In genomic region chr5:98368822-98369221, GRCm38 (mm10) we compare ENCODE assay signal across 16 mouse cellular contexts. TPM values are rescaled to one million over a fixed set of nuclear protein-coding genes. Genes with fewer than 3 reads are reported as not detected.
A peak's percentile ranks its signal among the peaks of the same experiment; 100 is the strongest.
DNase-seq lines count a peak whose midpoint lies in the region; ATAC-seq and TF ChIP-seq lines count a peak whose summit lies in the region.
"Had no signal": no experiment of that assay in that cellular context is flagged by ENCODE, and none has a peak within 500 bp of the region (broad histone marks: within the 10 kb centered on the region; RNA-seq: fewer than 3 reads in every experiment).

No protein-coding gene starts in this region.

- H3K9ac ChIP-seq in hindbrain, postnatal 0 days (replicated peaks; ENCODE audit: low read length) = no peak overlapping the region
- no peak overlapping the region for H3K9ac ChIP-seq in hindbrain, embryonic 14.5 days
- no peak overlapping the region for H3K9ac ChIP-seq in lung, embryonic 16.5 days (ENCODE audit: low read length)
- H3K9ac ChIP-seq: liver, embryonic 15.5 days; stomach, embryonic 15.5 days had no signal

- H3K4me2 ChIP-seq in hindbrain, postnatal 0 days (ENCODE audit: low read depth, low read length) = no peak overlapping the region
- no peak overlapping the region for H3K4me2 ChIP-seq in hindbrain, embryonic 14.5 days (replicated peaks)
- H3K4me2 ChIP-seq in lung, embryonic 16.5 days (ENCODE audit: low read depth, low read length) = no peak overlapping the region
- H3K4me2 ChIP-seq: liver, embryonic 15.5 days; stomach, embryonic 15.5 days had no signal

- no peaks in the 10 kb centered on the region for H3K36me3 ChIP-seq in hindbrain, postnatal 0 days (ENCODE audit: insufficient read depth, low read length)
- H3K36me3 ChIP-seq in hindbrain, embryonic 14.5 days (replicated peaks; ENCODE audit: control insufficient read depth, insufficient read depth) = no peaks in the 10 kb centered on the region
- H3K36me3 ChIP-seq in lung, embryonic 16.5 days (ENCODE audit: control insufficient read depth, insufficient read depth, low read length) = no peaks in the 10 kb centered on the region
- H3K36me3 ChIP-seq: limb, embryonic 10.5 days; liver, embryonic 15.5 days; stomach, embryonic 15.5 days had no signal

- peak; percentile 14 to 19 for DNase-seq in cerebellum, postnatal 10 days
- no peak for DNase-seq in cerebellum, adult 8-10 months
- DNase-seq in hindbrain, postnatal 0 days (ENCODE audit: low spot score) = peak; percentile 12
- no peak for DNase-seq in hindbrain, embryonic 14.5 days (ENCODE audit: low spot score)
- no peak for DNase-seq in lung, postnatal 4 days
- DNase-seq in urinary bladder, adult 2 months (ENCODE audit: low spot score) = no peak
- no peak for DNase-seq in layer of hippocampus, adult 11-12 months (ENCODE audit: low spot score)
- DNase-seq: cerebellum, adult 18-20 months; layer of hippocampus, adult 9-11 months had no signal

- peak; percentile 51 for TF ChIP-seq CTCF in hindbrain, postnatal 0 days (IDR thresholded peaks at IDR 0.05; ENCODE audit: low read depth)

- WGBS in hindbrain, postnatal 0 days = 55% methylated on average over 4 of the region's 4 CpGs
- WGBS in hindbrain, embryonic 14.5 days = 75% methylated on average over 4 of the region's 4 CpGs
- 52% methylated on average over 4 of the region's 4 CpGs for WGBS in lung, embryonic 16.5 days

- H3K4me1 ChIP-seq in hindbrain, postnatal 0 days (ENCODE audit: insufficient read depth, low read length) = no peaks in the 10 kb centered on the region
- H3K4me1 ChIP-seq in hindbrain, embryonic 14.5 days (replicated peaks; ENCODE audit: control insufficient read depth, insufficient read depth, low read length) = no peaks in the 10 kb centered on the region
- 0 out of 2 replicates have a peak, but pooled peaks cover 2% of the 10 kb centered on the region for H3K4me1 ChIP-seq in lung, embryonic 16.5 days (replicated peaks; ENCODE audit: control insufficient read depth, insufficient read depth, low read length)
- H3K4me1 ChIP-seq: limb, embryonic 10.5 days; liver, embryonic 15.5 days; stomach, embryonic 15.5 days had no signal

- no peak overlapping the region for H3K27ac ChIP-seq in hindbrain, postnatal 0 days
- no peak overlapping the region for H3K27ac ChIP-seq in hindbrain, embryonic 14.5 days
- H3K27ac ChIP-seq in lung, embryonic 16.5 days (ENCODE audit: low read length) = no peak overlapping the region
- H3K27ac ChIP-seq: limb, embryonic 10.5 days; liver, embryonic 15.5 days; stomach, embryonic 15.5 days had no signal

- H3K9me3 ChIP-seq in hindbrain, postnatal 0 days (ENCODE audit: low read length) = no peaks in the 10 kb centered on the region
- H3K9me3 ChIP-seq in hindbrain, embryonic 14.5 days (ENCODE audit: control insufficient read depth, low read length) = no peaks in the 10 kb centered on the region
- no peaks in the 10 kb centered on the region for H3K9me3 ChIP-seq in lung, embryonic 16.5 days (ENCODE audit: control insufficient read depth, low read length)
- H3K9me3 ChIP-seq: limb, embryonic 10.5 days; liver, embryonic 15.5 days; stomach, embryonic 15.5 days had no signal

- no peak overlapping the region for H3K4me3 ChIP-seq in hindbrain, postnatal 0 days (ENCODE audit: low read length)
- no peak overlapping the region for H3K4me3 ChIP-seq in hindbrain, embryonic 14.5 days (replicated peaks; ENCODE audit: low read length)
- H3K4me3 ChIP-seq in lung, embryonic 16.5 days (ENCODE audit: low read length) = no peak overlapping the region
- H3K4me3 ChIP-seq: limb, embryonic 10.5 days; liver, embryonic 15.5 days; stomach, embryonic 15.5 days had no signal

- H3K27me3 ChIP-seq in hindbrain, postnatal 0 days (ENCODE audit: insufficient read depth, low read length) = no peaks in the 10 kb centered on the region
- no peaks in the 10 kb centered on the region for H3K27me3 ChIP-seq in hindbrain, embryonic 14.5 days (ENCODE audit: control insufficient read depth, insufficient read depth, low read length)
- no peaks in the 10 kb centered on the region for H3K27me3 ChIP-seq in lung, embryonic 16.5 days (ENCODE audit: control insufficient read depth, insufficient read depth, low read depth, low read length)
- H3K27me3 ChIP-seq: liver, embryonic 15.5 days; stomach, embryonic 15.5 days had no signal

- ATAC-seq in hindbrain, postnatal 0 days = peak; percentile 63; the same call in 1 of the 2 replicates
- ATAC-seq in hindbrain, embryonic 14.5 days (ENCODE audit: low FRiP score) = no peak
- peak; percentile 67; the same call in 1 of the 2 replicates for ATAC-seq in lung, embryonic 16.5 days (ENCODE audit: low read depth)

RNA-seq across cellular contexts. Expression of gene Cfap299, which starts 39.7 kb away (rescaled TPM):
- 1.0 TPM in 1 of 2 replicates, not detected in the other for total RNA-seq in hindbrain, postnatal 0 days (2014; rRNA removed)
- 2.3 and 3.5 TPM in 2 replicates for polyA plus RNA-seq in hindbrain, postnatal 0 days (2015; fragmentation: Nextera tagmentation; extraction: Ambion mirVana)
- 1.6 and 1.8 TPM in 2 replicates for polyA plus RNA-seq in hindbrain, embryonic 14.5 days (2014; fragmentation: Nextera tagmentation; extraction: Ambion mirVana)
- polyA plus RNA-seq in lung, embryonic 16.5 days (2015; fragmentation: Nextera tagmentation; extraction: Ambion mirVana) = 6.1 and 7.4 TPM in 2 replicates
- 0.24 and 0.69 TPM in 2 replicates for polyA plus RNA-seq in urinary bladder, adult 2 months (2012; rRNA removed)
- total RNA-seq: gastrocnemius, postnatal 4 days; megakaryocyte-erythroid progenitor cell, adult 5-6 weeks had no signal
- polyA plus RNA-seq: intestine, embryonic 14.5 days; liver, embryonic 15.5 days had no signal

Comparison
In these comparisons a context has a peak if more than half of its experiments do, and no peak if none do; other contexts are left out.
1. DNase-seq: peak in cerebellum, postnatal 10 days (2 of 2) and hindbrain, postnatal 0 days (single experiment); none in cerebellum, adult 8-10 months (single experiment), hindbrain, embryonic 14.5 days (single experiment), lung, postnatal 4 days (0 of 2), urinary bladder, adult 2 months (single experiment) and layer of hippocampus, adult 11-12 months (single experiment).